Mouse (Mus musculus) lung, embryonic 14.5 days (tissue): ENCODE measurements around the gene Aox4. TPM values are rescaled to one million over a fixed set of nuclear protein-coding genes. Genes with fewer than 3 reads are reported as not detected.

Experiments used
- ATAC-seq: fragments of 200-750 bp; cut with Nextera tagmentation; 2 replicates; pipeline ENCODE4 v1.8.0; 2017; ENCODE audit warnings: mild to moderate bottlenecking, moderate TSS enrichment, moderate library complexity; ENCODE audit not compliant: insufficient read depth
- DNase-seq: peaks from one replicate; pipeline ENCODE4 v3.0.0-alpha.2; 2015
- H3K27ac ChIP-seq: fragments of 300-500 bp; sonication (generic); 2 replicates; pipeline ENCODE4 v1.5.1; 2014; ENCODE audit warnings: low read depth, mild to moderate bottlenecking, moderate library complexity
- H3K27me3 ChIP-seq: fragments of 300-500 bp; sonication (generic); 2 replicates; pipeline ENCODE4 v1.6.1; 2014; ENCODE audit warnings: low read length, control low read depth; ENCODE audit not compliant: insufficient read depth
- H3K36me3 ChIP-seq: fragments of 300-500 bp; sonication (generic); 2 replicates; pipeline ENCODE4 v1.6.1; 2014; ENCODE audit warnings: control low read depth; ENCODE audit not compliant: insufficient read depth
- H3K4me1 ChIP-seq: fragments of 300-500 bp; sonication (generic); 2 replicates; pipeline ENCODE4 v1.6.1; 2014; ENCODE audit warnings: antibody characterized with exemption, control low read depth; ENCODE audit not compliant: insufficient read depth
- H3K4me2 ChIP-seq: fragments of 300-500 bp; sonication (generic); 2 replicates; pipeline ENCODE4 v1.6.1; 2014; ENCODE audit warnings: mild to moderate bottlenecking
- H3K4me3 ChIP-seq: fragments of 300-500 bp; sonication (generic); 2 replicates; pipeline ENCODE4 v1.5.1; 2014; ENCODE audit warnings: low read depth, low read length
- H3K9ac ChIP-seq: fragments of 300-500 bp; sonication (generic); 2 replicates; pipeline ENCODE4 v1.6.1; 2014
- H3K9me3 ChIP-seq: fragments of 300-500 bp; sonication (generic); 2 replicates; pipeline ENCODE4 v1.6.1; 2016; ENCODE audit warnings: low read depth, low read length, control low read depth
- CTCF ChIP-seq: IDR thresholded peaks from 2 replicates; pipeline ENCODE4 v1.5.1; 2016; ENCODE audit warnings: antibody characterized with exemption, low read depth
- WGBS: fragments of 180-500 bp; shearing (Covaris S2); extraction: QIAGEN DNeasy Blood & Tissue Kit; methylation state at CpG from one replicate; pipeline ENCODE4 v1.1.7; 2014; 5-methylcytosine and 5-hydroxymethylcytosine counted together
- polyA plus RNA-seq: library from polyadenylated mRNA; unstranded; fragments of >200 nt; fragmentation: Nextera tagmentation; extraction: Ambion mirVana; gene quantifications from 2 replicates; pipeline ENCODE4 v1.2.1, GENCODE M21; 2014

Aox4 gene
- polyA plus RNA-seq, 1 experiment from 2014 or later, result 0.22 TPM

DNA sequence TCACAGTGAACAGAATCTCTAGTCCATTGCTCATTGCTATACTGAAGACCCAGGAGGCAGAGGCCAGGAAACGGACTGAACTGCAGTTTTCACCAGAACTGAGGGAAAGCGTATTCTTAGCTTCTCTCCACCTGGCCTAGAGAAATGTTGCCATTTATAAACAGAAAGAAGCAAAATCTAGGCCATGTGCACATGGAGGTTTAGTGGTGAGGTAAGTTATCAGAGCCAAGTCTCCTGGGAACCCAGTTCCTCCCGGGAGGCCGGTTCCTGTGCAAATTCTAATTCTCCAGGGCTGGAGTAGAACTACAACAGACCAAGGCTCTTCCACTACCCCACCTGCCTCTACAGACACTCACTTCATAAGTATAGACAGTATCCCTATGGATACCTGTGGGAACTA lies 19.6 kb downstream of the Aox4 start:
- no peaks in the 10 kb centered on the region for H3K36me3 ChIP-seq
- no peak overlapping the region for H3K4me2 ChIP-seq
- no peak for DNase-seq
- TF ChIP-seq CTCF, result no peak
- H3K27me3 ChIP-seq, result no peaks in the 10 kb centered on the region
- H3K9me3 ChIP-seq, result no peaks in the 10 kb centered on the region
- no peak for ATAC-seq
- 77% methylated on average over 4 of the region's 4 CpGs for WGBS
- no peak overlapping the region for H3K27ac ChIP-seq
- no peaks in the 10 kb centered on the region for H3K4me1 ChIP-seq
- no peak overlapping the region for H3K4me3 ChIP-seq
- H3K9ac ChIP-seq, result no peak overlapping the region

DNA sequence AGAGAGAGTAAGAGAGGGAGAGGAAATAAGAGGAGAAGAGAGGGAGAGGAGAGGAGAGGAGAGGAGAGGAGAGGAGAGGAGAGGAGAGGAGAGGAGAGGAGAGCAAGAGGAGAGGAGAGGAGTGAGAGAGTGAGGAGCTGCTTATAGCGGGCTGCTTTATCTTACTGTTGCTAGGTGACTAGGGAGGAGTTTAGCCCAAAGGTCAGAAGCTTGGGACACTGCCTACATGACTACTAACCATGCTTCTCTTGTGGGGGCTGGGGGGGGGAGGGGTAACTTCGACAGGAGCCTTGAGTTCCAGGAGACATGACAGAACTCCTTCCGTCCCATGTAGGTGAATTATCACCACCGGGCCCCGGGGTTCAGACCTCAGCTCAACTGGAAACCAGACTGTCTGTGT lies 20.3 kb downstream of the Aox4 start:
- Histone ChIP-seq H3K36me3 (no peaks in the 10 kb centered on the region), H3K4me2 (no peak overlapping the region), H3K27ac (no peak overlapping the region), H3K9me3 (no peaks in the 10 kb centered on the region), H3K9ac (no peak overlapping the region), H3K27me3 (no peaks in the 10 kb centered on the region), H3K4me3 (no peak overlapping the region), H3K4me1 (no peaks in the 10 kb centered on the region)
- TF ChIP-seq CTCF, result no peak
- 31% methylated on average over 5 of the region's 5 CpGs for WGBS
- ATAC-seq (no peak), DNase-seq (no peak)

DNA sequence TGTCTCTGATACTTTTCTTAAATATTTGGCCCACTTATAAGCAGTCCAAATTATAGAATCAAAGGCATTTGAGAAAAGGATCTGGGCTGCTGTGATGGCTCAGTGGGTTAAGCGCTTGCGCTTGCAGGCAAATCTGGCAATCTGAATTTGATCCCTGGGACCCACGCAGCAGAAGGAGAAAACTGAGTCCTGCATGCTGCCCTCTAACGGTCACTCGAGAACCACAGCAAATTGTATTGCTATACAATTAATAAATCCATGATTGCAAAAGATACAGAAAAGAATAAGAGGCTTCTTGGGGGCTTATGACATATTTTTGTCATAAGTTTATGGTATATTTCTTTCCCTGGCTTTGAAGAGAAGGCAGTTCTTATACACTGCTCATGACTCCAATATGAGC lies 25.2 kb downstream of the Aox4 start:
- Histone ChIP-seq H3K4me2 (no peak overlapping the region), H3K9me3 (no peaks in the 10 kb centered on the region), H3K27ac (no peak overlapping the region), H3K4me3 (no peak overlapping the region), H3K27me3 (no peaks in the 10 kb centered on the region), H3K4me1 (no peaks in the 10 kb centered on the region), H3K36me3 (no peaks in the 10 kb centered on the region), H3K9ac (no peak overlapping the region)
- no peak for ATAC-seq
- TF ChIP-seq CTCF, result peak; percentile 44
- WGBS, result 47% methylated on average over 5 of the region's 5 CpGs
- DNase-seq, result peak; percentile 15

DNA sequence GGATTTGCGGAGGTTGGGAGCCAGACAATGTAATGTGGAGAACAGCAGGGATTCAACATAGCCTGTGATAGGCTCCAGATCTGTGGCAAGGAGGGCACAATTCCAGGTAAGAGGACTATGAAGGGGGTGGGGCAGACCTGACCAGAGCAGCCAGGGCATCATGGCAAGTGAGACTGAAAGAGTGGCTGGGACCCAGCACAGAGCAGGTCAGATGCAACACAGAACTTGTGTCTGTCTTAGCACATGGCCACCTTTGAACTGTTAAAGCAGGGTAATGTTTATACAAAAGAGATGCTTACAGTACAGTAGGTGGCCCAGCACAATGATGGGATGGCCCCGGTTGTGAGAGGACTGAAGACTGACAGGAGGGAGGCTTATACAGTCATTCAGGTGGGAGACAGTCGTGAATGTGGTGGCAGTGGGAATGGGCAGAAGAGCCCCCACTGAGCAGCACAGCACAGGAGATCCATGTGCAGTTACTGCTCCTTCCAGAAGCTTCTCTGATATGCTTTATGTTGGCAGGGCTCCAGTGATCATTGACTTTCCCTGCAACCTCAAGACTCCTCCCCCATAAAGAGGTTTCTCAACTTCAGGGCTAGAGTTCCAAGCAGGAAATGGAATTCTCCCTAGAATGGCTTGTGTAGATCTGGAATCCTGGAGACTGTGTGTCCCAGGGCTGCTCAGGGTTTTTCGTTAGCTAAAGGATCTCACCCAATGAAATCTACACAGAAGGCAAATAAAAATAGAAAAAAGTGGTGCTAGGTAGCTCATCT lies 27.5 kb downstream of the Aox4 start:
- Histone ChIP-seq H3K27me3 (no peaks in the 10 kb centered on the region), H3K36me3 (no peaks in the 10 kb centered on the region), H3K27ac (no peak overlapping the region), H3K4me2 (no peak overlapping the region), H3K4me1 (no peaks in the 10 kb centered on the region), H3K9me3 (no peaks in the 10 kb centered on the region), H3K9ac (no peak overlapping the region), H3K4me3 (no peak overlapping the region)
- WGBS, result 64% methylated on average over 4 of the region's 4 CpGs
- ATAC-seq (peak; percentile 47; the same call in 1 of the 2 replicates), DNase-seq (peak; percentile 59)
- no peak for TF ChIP-seq CTCF

DNA sequence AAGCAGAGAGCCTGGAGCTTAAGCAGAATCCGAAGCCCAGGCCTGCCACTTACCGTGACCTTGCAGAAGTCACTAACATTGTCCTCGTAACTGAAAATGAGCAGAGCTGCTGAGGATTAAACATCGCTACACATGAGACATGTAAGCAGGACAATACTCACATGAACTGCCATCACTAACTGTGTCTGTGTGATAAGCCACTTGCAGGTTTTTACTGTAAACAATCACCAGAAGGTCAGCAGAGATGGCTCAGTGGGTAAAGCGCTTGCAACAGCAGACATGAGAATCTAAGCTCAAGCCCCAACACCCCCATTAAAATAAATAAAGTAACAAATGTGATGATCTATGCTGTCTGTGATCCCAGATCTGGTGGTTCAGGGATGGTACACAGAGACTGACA lies 28.2 kb downstream of the Aox4 start:
- Histone ChIP-seq H3K9ac (no peak overlapping the region), H3K4me1 (no peaks in the 10 kb centered on the region), H3K36me3 (no peaks in the 10 kb centered on the region), H3K9me3 (no peaks in the 10 kb centered on the region), H3K27me3 (no peaks in the 10 kb centered on the region), H3K27ac (no peak overlapping the region), H3K4me2 (no peak overlapping the region), H3K4me3 (no peak overlapping the region)
- 71% methylated on average over 5 of the region's 5 CpGs for WGBS
- ATAC-seq, result no peak
- no peak for TF ChIP-seq CTCF
- DNase-seq, result no peak

DNA sequence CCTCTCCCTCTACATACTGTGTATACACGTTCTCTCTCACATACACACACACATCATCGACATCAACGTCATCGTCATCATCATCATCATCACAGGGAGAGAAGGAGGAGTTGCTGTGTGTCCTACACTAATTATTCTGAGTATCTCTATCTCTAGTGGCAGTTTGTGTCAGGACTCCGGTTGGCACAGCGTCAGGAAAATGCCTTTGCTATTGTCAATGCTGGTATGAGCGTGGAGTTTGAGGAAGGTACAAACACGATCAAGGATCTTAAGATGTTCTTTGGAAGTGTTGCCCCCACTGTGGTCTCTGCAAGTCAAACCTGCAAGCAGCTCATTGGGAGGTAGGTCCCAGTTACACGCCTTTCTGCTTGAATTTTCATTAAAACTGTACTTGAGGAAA lies 28.8 kb downstream of the Aox4 start:
- Histone ChIP-seq H3K9me3 (no peaks in the 10 kb centered on the region), H3K27ac (no peak overlapping the region), H3K36me3 (no peaks in the 10 kb centered on the region), H3K9ac (no peak overlapping the region), H3K4me1 (no peaks in the 10 kb centered on the region), H3K4me2 (no peak overlapping the region), H3K4me3 (no peak overlapping the region), H3K27me3 (no peaks in the 10 kb centered on the region)
- ATAC-seq, result no peak
- no peak for DNase-seq
- no peak for TF ChIP-seq CTCF
- 83% methylated on average over 9 of the region's 9 CpGs for WGBS

DNA sequence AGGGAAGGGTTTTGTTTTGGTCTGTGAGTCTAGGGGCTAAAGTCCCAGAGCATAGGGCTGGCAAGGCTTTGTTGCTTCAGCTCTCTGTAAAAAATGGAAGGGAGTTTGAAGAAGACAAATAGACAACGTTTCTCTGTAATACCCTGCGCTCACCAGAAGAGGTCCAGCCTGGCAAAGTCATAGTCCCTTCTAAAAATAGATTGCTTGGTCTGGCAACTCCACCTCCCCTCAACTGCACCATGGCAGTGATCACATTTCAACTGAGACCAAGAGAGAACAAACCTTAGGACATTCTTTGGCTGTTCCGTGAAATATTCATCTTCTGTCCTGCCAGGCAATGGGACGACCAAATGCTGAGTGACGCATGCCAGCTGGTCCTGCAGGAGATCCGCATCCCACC lies 30.1 kb downstream of the Aox4 start:
- peak; percentile 41 for TF ChIP-seq CTCF
- H3K4me3 ChIP-seq, result no peak overlapping the region
- H3K9me3 ChIP-seq, result no peaks in the 10 kb centered on the region
- DNase-seq, result peak; percentile 9
- no peak for ATAC-seq
- no peak overlapping the region for H3K27ac ChIP-seq
- WGBS, result 55% methylated on average over 6 of the region's 6 CpGs
- H3K4me1 ChIP-seq, result no peaks in the 10 kb centered on the region
- no peaks in the 10 kb centered on the region for H3K36me3 ChIP-seq
- no peaks in the 10 kb centered on the region for H3K27me3 ChIP-seq
- H3K9ac ChIP-seq, result no peak overlapping the region
- H3K4me2 ChIP-seq, result no peak overlapping the region

DNA sequence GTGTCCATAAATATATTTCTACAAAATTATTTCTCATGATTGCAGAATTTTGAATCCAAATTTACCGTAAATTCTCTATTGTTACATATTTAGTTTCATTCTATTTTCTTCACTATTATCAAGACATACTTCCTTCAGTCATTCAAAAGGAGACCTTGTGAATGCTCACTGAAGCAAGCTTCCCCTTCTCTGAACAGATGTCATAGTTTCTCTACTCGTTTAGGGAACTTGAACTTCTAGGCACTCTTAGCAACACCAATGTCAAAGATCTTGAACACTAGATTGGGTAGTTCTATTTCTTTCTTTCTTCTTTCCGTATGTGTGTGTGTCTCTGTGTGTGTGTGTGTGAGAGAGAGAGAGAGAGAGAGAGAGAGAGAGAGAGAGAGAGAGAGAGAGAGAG lies 34.3 kb downstream of the Aox4 start:
- Histone ChIP-seq H3K36me3 (no peaks in the 10 kb centered on the region), H3K9me3 (no peaks in the 10 kb centered on the region), H3K4me3 (no peak overlapping the region), H3K27ac (no peak overlapping the region), H3K27me3 (no peaks in the 10 kb centered on the region), H3K4me2 (no peak overlapping the region), H3K9ac (no peak overlapping the region), H3K4me1 (no peaks in the 10 kb centered on the region)
- TF ChIP-seq CTCF, result no peak
- WGBS, result 76% methylated on average over 3 of the region's 3 CpGs
- ATAC-seq (no peak), DNase-seq (no peak)
